Mouse (Mus musculus) kidney, adult 2 months (tissue): ENCODE results near the gene Mul1.

ENCODE experiments used
- CTCF ChIP-seq: fragments of 200-500 bp; conservative IDR thresholded peaks from 2 replicates; pipeline ENCODE4 v1.5.1; 2011; ENCODE audit warnings: low read depth, mild to moderate bottlenecking, control low read depth, low read length, moderate library complexity, mixed read lengths; ENCODE audit not compliant: insufficient read depth, insufficient read length
- POLR2A ChIP-seq: fragments of 200-500 bp; IDR thresholded peaks from one replicate; pipeline ENCODE4 v1.6.1; 2011; ENCODE audit warnings: low read depth, low read length, control low read depth

GRCm38 (mm10) chr4:138462971-138463831 lies 28.7 kb downstream of the Mul1 start:
- TF ChIP-seq CTCF = no peak
- no peak for TF ChIP-seq POLR2A
